Mouse (Mus musculus) lung, adult 2 months (tissue): Measurements from ENCODE around the gene Gm20388.

Experiments used
- CTCF ChIP-seq: fragments of 200-500 bp; IDR thresholded peaks from 2 replicates; pipeline ENCODE4 v1.5.1; 2011; ENCODE audit warnings: mild to moderate bottlenecking, low read length, control low read depth; ENCODE audit not compliant: insufficient read depth
- POLR2A ChIP-seq: fragments of 200-500 bp; IDR thresholded peaks from 2 replicates; pipeline ENCODE4 v1.6.1; 2011; ENCODE audit warnings: low read depth, mild to moderate bottlenecking, control low read depth, low read length, borderline replicate concordance; ENCODE audit errors: extremely low read depth

GRCm38 (mm10) chr8:122342362-122342761, 2431.7 kb downstream of the Gm20388 start:
- TF ChIP-seq CTCF (no peak), POLR2A (no peak)
